Mouse (Mus musculus): ENCODE data around the gene Cldn7.
A peak's percentile ranks its signal among the peaks of the same experiment; 100 is the strongest.

Gene Cldn7

GRCm38 (mm10) chr11:69992396-69992795, 27.8 kb downstream of the Cldn7 start:
- peak; percentile 75 for DNase-seq

GRCm38 (mm10) chr11:69992932-69993331, 28.4 kb downstream of the Cldn7 start:
- peak; percentile 62 for DNase-seq

GRCm38 (mm10) chr11:69994401-69995090, 30.0 kb downstream of the Cldn7 start:
- DNase-seq = no peak

- peak; percentile 98 for DNase-seq
These were observed 30.9 kb downstream of the Cldn7 start, which contains the start of gene Phf23 for GRCm38 (mm10) chr11:69995391-69995960. Phf23 (plus strand) TSS chr11:69995777.

DNA sequence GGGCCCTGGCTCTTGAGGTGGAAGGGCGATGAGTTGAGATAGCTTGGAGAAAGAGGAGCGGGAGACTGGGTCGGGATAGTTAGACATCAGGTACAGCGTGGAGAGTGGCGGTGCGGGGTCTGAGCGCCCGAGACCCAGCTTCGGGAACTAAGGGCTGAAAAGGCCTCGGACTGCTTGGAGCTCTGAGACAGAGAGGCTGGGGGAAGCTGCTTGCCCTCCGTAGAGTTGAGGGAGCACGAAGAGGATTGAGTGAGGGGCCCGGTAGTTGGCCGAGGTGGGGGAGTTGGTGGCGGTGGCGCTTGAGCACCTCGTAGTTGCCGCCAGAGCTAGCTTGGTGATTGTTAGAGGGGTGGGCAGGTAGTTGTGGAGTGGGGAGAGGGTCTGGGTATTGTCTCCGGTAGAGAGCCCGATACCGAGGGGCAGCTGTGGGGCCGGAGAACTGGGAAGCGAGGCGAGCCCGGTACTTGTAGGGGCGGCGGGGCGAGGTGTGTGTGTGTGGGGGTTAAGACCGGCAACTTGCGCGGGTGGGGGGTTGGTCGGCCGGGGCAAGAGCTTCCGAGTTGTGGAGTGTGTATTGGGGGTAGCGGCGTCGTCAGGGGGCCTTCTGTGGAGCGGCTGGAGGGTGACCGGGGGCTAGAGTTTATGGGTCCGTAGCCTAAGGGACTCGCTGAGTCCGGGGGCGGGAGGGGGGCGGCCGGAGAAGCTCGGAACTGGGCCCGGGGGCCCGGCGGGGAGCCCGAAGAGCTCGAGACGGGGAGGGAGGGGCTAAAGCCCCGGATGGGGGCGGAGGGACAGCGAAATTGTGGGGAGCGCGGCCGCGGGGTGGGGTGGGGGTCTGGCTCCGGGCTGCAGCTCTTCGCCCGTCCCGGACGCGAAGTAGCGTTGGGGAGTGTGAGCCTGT, 31.8 kb downstream of the Cldn7 start:
- no peak for DNase-seq

- peak; percentile 80 for DNase-seq
These were observed 32.5 kb downstream of the Cldn7 start for GRCm38 (mm10) chr11:69997070-69997509.

- peak; percentile 74 for DNase-seq
These were observed 34.2 kb downstream of the Cldn7 start for GRCm38 (mm10) chr11:69998567-69999491.

DNA sequence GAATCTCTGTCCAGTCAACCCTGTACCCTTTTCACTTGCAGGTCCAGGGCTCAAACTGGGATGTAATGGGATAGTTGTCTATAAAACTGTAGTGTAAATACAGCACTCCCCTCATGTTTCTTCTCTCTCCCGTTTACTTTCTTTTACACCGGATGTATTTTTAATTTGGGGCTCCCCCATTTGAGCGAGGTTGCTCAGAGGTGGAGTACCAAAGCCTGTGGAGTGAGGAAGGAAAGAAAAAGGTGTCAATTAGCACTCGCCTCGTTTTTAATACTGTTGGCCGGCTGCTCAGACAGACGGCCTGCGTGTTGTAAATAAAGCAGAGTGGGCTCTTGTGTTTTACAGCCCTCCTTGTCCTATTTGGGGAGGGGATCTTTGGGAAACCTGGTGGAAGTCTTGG, 35.1 kb downstream of the Cldn7 start:
- DNase-seq = no peak

DNA sequence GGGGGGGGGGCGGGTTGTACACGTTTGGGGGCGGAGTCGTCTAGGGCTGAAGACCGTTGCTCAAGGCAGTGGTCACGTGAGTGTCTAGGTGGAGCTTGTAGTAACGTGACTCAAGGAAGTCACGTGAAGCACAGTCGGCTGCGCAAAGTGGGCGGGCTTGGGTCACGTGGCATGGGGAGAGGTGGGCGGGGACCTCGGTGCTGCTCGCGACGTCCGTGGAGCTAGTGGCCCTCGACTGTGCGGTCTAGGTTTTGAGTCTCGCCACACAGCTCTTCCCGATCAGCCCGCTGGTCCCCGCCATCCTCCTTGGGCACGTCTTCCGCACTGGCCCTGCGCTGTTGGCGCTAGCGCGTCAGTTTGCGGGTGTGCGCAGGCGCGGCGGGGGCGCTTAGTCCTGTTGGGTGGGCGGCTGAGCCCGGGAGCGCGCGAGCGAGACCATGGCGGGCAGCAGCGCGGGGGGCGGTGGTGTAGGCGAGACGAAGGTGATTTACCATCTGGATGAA, 35.9 kb downstream of the Cldn7 start, which contains the start of gene Dvl2:
Dvl2 (plus strand) TSS at position 200 of the 503 bp plus-strand sequence.
- peak; percentile 92 for DNase-seq

DNA sequence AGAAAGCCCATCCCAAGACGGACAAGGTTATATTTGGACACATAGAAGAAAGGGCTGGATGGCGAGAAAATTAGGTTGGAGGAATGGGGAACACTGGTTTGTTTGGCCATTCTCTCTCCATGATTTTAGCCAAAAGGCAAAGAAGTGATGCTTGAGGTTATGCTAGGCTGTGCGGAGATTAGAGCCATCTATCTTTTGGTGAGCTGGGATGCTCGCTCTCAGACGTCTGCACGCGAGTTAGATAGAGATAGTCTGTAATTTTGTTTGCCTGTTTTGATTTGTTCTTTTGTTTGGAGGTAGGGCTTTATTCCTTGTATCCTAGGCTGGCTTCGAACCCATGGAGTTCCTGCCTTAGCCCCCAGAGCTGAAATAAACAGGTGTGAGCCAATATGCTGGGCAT, 36.6 kb downstream of the Cldn7 start:
- no peak for DNase-seq

DNA sequence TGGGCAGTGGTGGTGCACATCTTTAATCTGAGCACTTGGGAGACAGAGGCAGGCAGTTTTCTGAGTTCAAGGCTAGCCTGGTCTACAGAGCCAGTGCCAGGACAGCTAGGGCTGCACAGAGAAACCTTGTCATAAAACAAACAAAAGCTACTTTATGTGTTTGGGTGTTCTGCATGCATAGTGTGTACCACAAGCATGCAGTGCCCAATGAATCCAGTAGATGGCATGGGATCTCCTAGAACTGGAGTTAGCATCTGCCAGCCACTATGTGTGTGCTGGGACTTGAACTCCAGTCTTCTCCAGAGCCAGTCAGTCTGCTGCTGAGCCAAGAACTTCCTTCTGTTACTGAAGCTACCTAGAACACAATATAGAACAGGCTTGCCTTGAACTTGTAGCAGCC, 37.3 kb downstream of the Cldn7 start:
- DNase-seq = no peak

GRCm38 (mm10) chr11:70002471-70002870, 37.9 kb downstream of the Cldn7 start:
- DNase-seq = no peak

- no peak for DNase-seq
These were observed 40.9 kb downstream of the Cldn7 start for GRCm38 (mm10) chr11:70005521-70005920.

GRCm38 (mm10) chr11:70010033-70010432, 45.5 kb downstream of the Cldn7 start:
- no peak for DNase-seq

GRCm38 (mm10) chr11:70010548-70010947, 46.0 kb downstream of the Cldn7 start:
- DNase-seq = no peak

DNA sequence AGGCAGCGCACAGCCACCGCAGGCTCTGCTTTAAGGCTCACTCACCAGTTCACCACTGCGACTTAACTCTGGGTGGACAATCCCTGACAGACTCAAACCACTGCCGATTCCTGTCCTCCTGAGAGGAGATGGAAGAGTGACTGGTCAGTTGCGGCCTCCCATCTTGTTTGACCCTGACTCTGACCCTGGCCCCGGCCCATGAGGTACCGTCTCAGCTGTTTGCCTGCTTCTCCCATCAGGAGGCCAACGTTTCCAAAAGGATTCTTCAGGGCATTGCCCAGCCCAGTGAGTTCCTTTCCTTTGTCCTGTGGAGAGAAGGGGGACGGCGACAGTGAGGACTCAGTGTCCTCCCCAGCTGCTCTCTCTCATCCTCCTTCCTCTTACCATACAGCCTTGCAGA, 46.4 kb downstream of the Cldn7 start:
- DNase-seq = no peak

DNA sequence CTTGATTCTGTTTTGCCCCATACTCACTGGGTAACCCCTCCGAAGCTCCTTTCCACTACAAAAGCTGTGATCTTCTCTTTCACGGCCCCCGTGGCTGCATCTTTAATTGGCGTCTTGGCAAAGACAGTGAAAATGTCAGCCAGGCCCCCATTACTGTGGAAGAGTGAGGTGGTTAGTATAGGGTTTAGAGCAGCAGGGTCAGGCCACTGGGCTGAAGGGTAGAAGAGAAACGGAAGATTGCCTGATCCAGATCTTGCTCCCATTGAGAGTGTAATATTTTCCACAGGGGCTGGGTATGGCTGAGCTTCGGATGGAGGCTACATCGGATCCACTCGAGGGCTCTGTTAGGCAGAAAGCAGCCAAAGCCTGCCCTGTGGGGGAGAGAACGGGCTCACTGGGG, 48.4 kb downstream of the Cldn7 start:
- no peak for DNase-seq

DNA sequence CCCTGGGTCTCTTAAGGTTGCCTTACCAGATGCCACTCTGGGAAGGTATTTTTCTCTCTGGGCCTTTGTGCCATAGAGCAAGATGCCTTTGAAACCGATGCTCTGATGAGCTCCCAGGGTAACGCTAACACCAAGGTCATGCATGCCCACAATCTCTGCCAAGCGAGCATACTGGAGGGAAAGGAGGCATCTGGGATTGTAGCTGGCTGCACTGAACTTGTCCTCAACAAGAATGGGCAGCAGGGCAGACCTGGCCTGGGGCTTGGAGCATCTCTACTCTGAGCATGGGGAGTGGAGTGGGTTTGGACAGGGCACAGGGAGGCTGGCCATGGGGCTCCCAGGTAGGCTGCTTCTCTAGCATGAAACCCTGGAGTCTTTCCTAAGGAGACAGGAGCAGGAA, 48.8 kb downstream of the Cldn7 start:
- DNase-seq = no peak

DNA sequence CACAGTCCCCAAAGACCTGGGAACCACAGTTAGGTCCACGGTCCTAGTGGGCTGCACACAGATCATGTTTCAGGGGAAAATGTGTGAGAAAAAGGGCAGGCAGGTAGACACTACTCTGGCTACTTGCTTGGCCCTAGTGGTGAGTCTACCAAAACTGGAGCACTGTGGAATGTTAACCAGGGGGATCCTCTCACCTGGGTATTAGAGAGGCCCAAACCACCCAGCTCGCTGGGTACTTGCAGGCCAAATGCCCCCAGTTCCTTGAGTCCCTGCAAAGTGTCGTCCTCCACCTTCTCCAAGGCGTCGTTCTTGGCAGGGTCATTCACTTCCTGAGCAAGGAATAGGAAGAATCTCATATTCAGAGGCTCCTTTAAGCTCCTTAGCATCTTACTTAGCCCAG, 49.5 kb downstream of the Cldn7 start:
- no peak for DNase-seq

GRCm38 (mm10) chr11:70014880-70015558, 50.4 kb downstream of the Cldn7 start, which contains the start of gene Acadvl:
Acadvl (minus strand) TSS chr11:70015411.
- DNase-seq = peak; percentile 93

DNA sequence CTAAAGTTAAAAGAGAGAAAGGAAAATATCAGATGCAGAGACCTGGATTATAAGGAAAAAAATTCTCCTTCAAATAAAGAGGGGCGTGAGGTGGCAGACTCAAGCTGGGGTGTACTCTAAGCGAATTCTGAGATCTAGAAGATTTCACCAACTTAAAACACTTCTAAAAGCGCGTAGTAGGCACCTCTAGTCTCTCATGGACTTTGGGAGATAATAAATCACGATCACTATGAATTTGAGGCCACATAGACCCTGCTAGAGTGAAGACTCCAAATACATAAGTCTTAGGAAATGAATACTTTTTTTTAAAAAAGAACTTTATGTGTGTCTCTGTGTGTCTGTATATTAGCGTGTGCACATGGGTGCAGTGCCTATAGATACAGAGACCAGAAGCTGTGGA, 51.1 kb downstream of the Cldn7 start:
- no peak for DNase-seq

DNA sequence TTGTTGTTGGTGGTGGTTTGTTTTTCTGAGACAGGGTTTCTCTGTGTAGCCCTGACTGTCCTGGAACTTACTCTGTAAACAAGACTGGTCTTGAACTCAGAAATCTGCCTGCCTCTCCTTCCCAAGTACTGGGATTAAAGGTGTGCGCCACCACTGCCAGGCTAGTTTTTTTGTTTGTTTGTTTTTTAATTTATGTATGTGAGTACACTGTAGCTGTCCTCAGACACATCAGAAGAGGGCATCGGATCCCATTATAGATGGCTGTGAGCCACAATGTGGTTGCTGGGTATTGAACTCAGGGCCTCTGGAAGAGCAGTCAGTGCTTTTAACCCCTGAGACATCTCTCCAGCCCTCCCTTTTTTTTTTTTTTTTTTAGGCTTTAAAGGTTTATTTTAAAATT, 51.6 kb downstream of the Cldn7 start:
- DNase-seq = peak; percentile 53

All from cerebellum, adult 9-10 months (tissue).